Mouse (Mus musculus): Measurements from ENCODE around the gene Gabrb1. TPM values are rescaled to one million over a fixed set of nuclear protein-coding genes. Genes with fewer than 3 reads are reported as not detected.

The Gabrb1 gene
- polyA plus RNA-seq, 1 experiment from 2014 or later: 0.43 TPM

GRCm38 (mm10) chr5:72168285-72168621, 510.3 kb downstream of the Gabrb1 start:
- H3K27ac ChIP-seq (ENCODE audit: low read depth): no peak overlapping the region

GRCm38 (mm10) chr5:72170067-72170466, 512.2 kb downstream of the Gabrb1 start:
- no peaks in the 10 kb centered on the region for H3K9me3 ChIP-seq (ENCODE audit: control insufficient read depth, low read length)
- no peak overlapping the region for H3K4me3 ChIP-seq (ENCODE audit: low read depth, low read length)
- H3K4me1 ChIP-seq (replicated peaks; ENCODE audit: control insufficient read depth, insufficient read depth, low read length): peaks cover 10% of the 10 kb centered on the region
- no peak for DNase-seq (ENCODE audit: low spot score)
- peaks cover 3% of the 10 kb centered on the region; the same call in 1 of the 2 replicates for H3K36me3 ChIP-seq (ENCODE audit: control insufficient read depth, insufficient read depth, low read length)
- no peak overlapping the region for H3K27ac ChIP-seq (ENCODE audit: low read depth)
- WGBS: 57% methylated on average over 6 of the region's 6 CpGs
- ATAC-seq (replicated peaks; ENCODE audit: low FRiP score, low TSS enrichment, low read depth): no peak
- H3K9ac ChIP-seq (ENCODE audit: low read length): no peak overlapping the region
- no peaks in the 10 kb centered on the region for H3K27me3 ChIP-seq (replicated peaks; ENCODE audit: control insufficient read depth, insufficient read depth, low read length)
- H3K4me2 ChIP-seq (ENCODE audit: low read length): no peak overlapping the region

More at GRCm38 (mm10) chr5:72168285-72168621, 510.3 kb downstream of the Gabrb1 start:
- peak; percentile 74; the same call in 1 of the 2 replicates for ATAC-seq (replicated peaks; ENCODE audit: low FRiP score, low TSS enrichment, low read depth)
- no peaks in the 10 kb centered on the region for H3K27me3 ChIP-seq (replicated peaks; ENCODE audit: control insufficient read depth, insufficient read depth, low read length)
- peak overlapping the region; percentile 43 for H3K4me2 ChIP-seq (ENCODE audit: low read length)
- no peak for DNase-seq (ENCODE audit: low spot score)
- H3K9ac ChIP-seq (ENCODE audit: low read length): no peak overlapping the region
- no peaks in the 10 kb centered on the region for H3K9me3 ChIP-seq (ENCODE audit: control insufficient read depth, low read length)
- 2% methylated on average over 4 of the region's 4 CpGs for WGBS
- peaks cover 11% of the 10 kb centered on the region; the same call in 1 of the 2 replicates for H3K36me3 ChIP-seq (ENCODE audit: control insufficient read depth, insufficient read depth, low read length)
- H3K4me3 ChIP-seq (ENCODE audit: low read depth, low read length): peak overlapping the region; percentile 70
- peaks cover 17% of the 10 kb centered on the region for H3K4me1 ChIP-seq (replicated peaks; ENCODE audit: control insufficient read depth, insufficient read depth, low read length)

GRCm38 (mm10) chr5:72172675-72173074, 514.8 kb downstream of the Gabrb1 start:
- Histone ChIP-seq H3K4me1 (replicated peaks; ENCODE audit: control insufficient read depth, insufficient read depth, low read length) (no peaks in the 10 kb centered on the region), H3K9me3 (ENCODE audit: control insufficient read depth, low read length) (no peaks in the 10 kb centered on the region), H3K4me2 (ENCODE audit: low read length) (no peak overlapping the region), H3K27me3 (replicated peaks; ENCODE audit: control insufficient read depth, insufficient read depth, low read length) (no peaks in the 10 kb centered on the region), H3K27ac (ENCODE audit: low read depth) (no peak overlapping the region), H3K4me3 (ENCODE audit: low read depth, low read length) (no peak overlapping the region), H3K36me3 (ENCODE audit: control insufficient read depth, insufficient read depth, low read length) (no peaks in the 10 kb centered on the region), H3K9ac (ENCODE audit: low read length) (no peak overlapping the region)
- ATAC-seq (replicated peaks; ENCODE audit: low FRiP score, low TSS enrichment, low read depth) (no peak), DNase-seq (ENCODE audit: low spot score) (peak; percentile 68)
- 36% methylated on average over 3 of the region's 3 CpGs for WGBS

GRCm38 (mm10) chr5:72173521-72173920, 515.6 kb downstream of the Gabrb1 start:
- no peaks in the 10 kb centered on the region for H3K9me3 ChIP-seq (ENCODE audit: control insufficient read depth, low read length)
- no peak overlapping the region for H3K27ac ChIP-seq (ENCODE audit: low read depth)
- DNase-seq (ENCODE audit: low spot score): no peak
- H3K27me3 ChIP-seq (replicated peaks; ENCODE audit: control insufficient read depth, insufficient read depth, low read length): no peaks in the 10 kb centered on the region
- no peak for ATAC-seq (replicated peaks; ENCODE audit: low FRiP score, low TSS enrichment, low read depth)
- no peaks in the 10 kb centered on the region for H3K36me3 ChIP-seq (ENCODE audit: control insufficient read depth, insufficient read depth, low read length)
- no peak overlapping the region for H3K9ac ChIP-seq (ENCODE audit: low read length)
- WGBS: 52% methylated on average over 1 of the region's 1 CpGs
- H3K4me2 ChIP-seq (ENCODE audit: low read length): no peak overlapping the region
- H3K4me1 ChIP-seq (replicated peaks; ENCODE audit: control insufficient read depth, insufficient read depth, low read length): no peaks in the 10 kb centered on the region
- no peak overlapping the region for H3K4me3 ChIP-seq (ENCODE audit: low read depth, low read length)

- Histone ChIP-seq H3K4me3 (ENCODE audit: low read depth, low read length) (no peak overlapping the region), H3K27me3 (replicated peaks; ENCODE audit: control insufficient read depth, insufficient read depth, low read length) (no peaks in the 10 kb centered on the region), H3K9me3 (ENCODE audit: control insufficient read depth, low read length) (no peaks in the 10 kb centered on the region), H3K9ac (ENCODE audit: low read length) (no peak overlapping the region), H3K4me2 (ENCODE audit: low read length) (no peak overlapping the region), H3K36me3 (ENCODE audit: control insufficient read depth, insufficient read depth, low read length) (no peaks in the 10 kb centered on the region), H3K27ac (ENCODE audit: low read depth) (no peak overlapping the region), H3K4me1 (replicated peaks; ENCODE audit: control insufficient read depth, insufficient read depth, low read length) (no peaks in the 10 kb centered on the region)
- DNase-seq (ENCODE audit: low spot score) (no peak), ATAC-seq (replicated peaks; ENCODE audit: low FRiP score, low TSS enrichment, low read depth) (no peak)
- WGBS: 85% methylated on average over 4 of the region's 4 CpGs
Observed at GRCm38 (mm10) chr5:72175050-72175449, 517.1 kb downstream of the Gabrb1 start.

GRCm38 (mm10) chr5:72175530-72175929, 517.6 kb downstream of the Gabrb1 start:
- Histone ChIP-seq H3K27me3 (replicated peaks; ENCODE audit: control insufficient read depth, insufficient read depth, low read length) (no peaks in the 10 kb centered on the region), H3K36me3 (ENCODE audit: control insufficient read depth, insufficient read depth, low read length) (no peaks in the 10 kb centered on the region), H3K4me1 (replicated peaks; ENCODE audit: control insufficient read depth, insufficient read depth, low read length) (no peaks in the 10 kb centered on the region), H3K9me3 (ENCODE audit: control insufficient read depth, low read length) (no peaks in the 10 kb centered on the region), H3K9ac (ENCODE audit: low read length) (no peak overlapping the region), H3K27ac (ENCODE audit: low read depth) (no peak overlapping the region), H3K4me3 (ENCODE audit: low read depth, low read length) (no peak overlapping the region), H3K4me2 (ENCODE audit: low read length) (no peak overlapping the region)
- DNase-seq (ENCODE audit: low spot score) (no peak), ATAC-seq (replicated peaks; ENCODE audit: low FRiP score, low TSS enrichment, low read depth) (no peak)
- WGBS: 17% methylated on average over 7 of the region's 7 CpGs

GRCm38 (mm10) chr5:72181194-72181593, 523.3 kb downstream of the Gabrb1 start:
- ATAC-seq (replicated peaks; ENCODE audit: low FRiP score, low TSS enrichment, low read depth): no peak
- Histone ChIP-seq H3K36me3 (ENCODE audit: control insufficient read depth, insufficient read depth, low read length) (no peaks in the 10 kb centered on the region), H3K27me3 (replicated peaks; ENCODE audit: control insufficient read depth, insufficient read depth, low read length) (no peaks in the 10 kb centered on the region), H3K9me3 (ENCODE audit: control insufficient read depth, low read length) (no peaks in the 10 kb centered on the region), H3K4me2 (ENCODE audit: low read length) (no peak overlapping the region), H3K4me3 (ENCODE audit: low read depth, low read length) (no peak overlapping the region), H3K9ac (ENCODE audit: low read length) (no peak overlapping the region), H3K4me1 (replicated peaks; ENCODE audit: control insufficient read depth, insufficient read depth, low read length) (no peaks in the 10 kb centered on the region), H3K27ac (ENCODE audit: low read depth) (no peak overlapping the region)
- WGBS: 25% methylated on average over 1 of the region's 1 CpGs
- peak; percentile 27 for DNase-seq (ENCODE audit: low spot score)

- Histone ChIP-seq H3K4me3 (ENCODE audit: low read depth, low read length) (no peak overlapping the region), H3K27me3 (replicated peaks; ENCODE audit: control insufficient read depth, insufficient read depth, low read length) (no peaks in the 10 kb centered on the region), H3K36me3 (ENCODE audit: control insufficient read depth, insufficient read depth, low read length) (no peaks in the 10 kb centered on the region), H3K9me3 (ENCODE audit: control insufficient read depth, low read length) (no peaks in the 10 kb centered on the region), H3K4me1 (replicated peaks; ENCODE audit: control insufficient read depth, insufficient read depth, low read length) (no peaks in the 10 kb centered on the region), H3K4me2 (ENCODE audit: low read length) (no peak overlapping the region), H3K27ac (ENCODE audit: low read depth) (no peak overlapping the region), H3K9ac (ENCODE audit: low read length) (no peak overlapping the region)
- ATAC-seq (replicated peaks; ENCODE audit: low FRiP score, low TSS enrichment, low read depth) (no peak), DNase-seq (ENCODE audit: low spot score) (peak; percentile 40)
- WGBS: 87% methylated on average over 4 of the region's 4 CpGs
Observed at GRCm38 (mm10) chr5:72182804-72183203, 524.9 kb downstream of the Gabrb1 start.

GRCm38 (mm10) chr5:72183929-72184328, 526.0 kb downstream of the Gabrb1 start:
- H3K9ac ChIP-seq (ENCODE audit: low read length): no peak overlapping the region
- H3K27me3 ChIP-seq (replicated peaks; ENCODE audit: control insufficient read depth, insufficient read depth, low read length): no peaks in the 10 kb centered on the region
- H3K4me3 ChIP-seq (ENCODE audit: low read depth, low read length): no peak overlapping the region
- no peak overlapping the region for H3K27ac ChIP-seq (ENCODE audit: low read depth)
- no peak overlapping the region for H3K4me2 ChIP-seq (ENCODE audit: low read length)
- WGBS: 87% methylated on average over 6 of the region's 6 CpGs
- no peaks in the 10 kb centered on the region for H3K4me1 ChIP-seq (replicated peaks; ENCODE audit: control insufficient read depth, insufficient read depth, low read length)
- DNase-seq (ENCODE audit: low spot score): peak; percentile 12
- ATAC-seq (replicated peaks; ENCODE audit: low FRiP score, low TSS enrichment, low read depth): no peak
- H3K36me3 ChIP-seq (ENCODE audit: control insufficient read depth, insufficient read depth, low read length): no peaks in the 10 kb centered on the region
- no peaks in the 10 kb centered on the region for H3K9me3 ChIP-seq (ENCODE audit: control insufficient read depth, low read length)

Measured in intestine, embryonic 14.5 days (tissue).